Mouse (Mus musculus): ENCODE measurements around the gene Socs1. TPM values are rescaled to one million over a fixed set of nuclear protein-coding genes. Genes with fewer than 3 reads are reported as not detected.

Socs1 gene
- polyA plus RNA-seq, 1 experiment, result 0.13 TPM

- H3K4me3 ChIP-seq (replicated peaks), result no peak overlapping the region
- peaks cover 2% of the 10 kb centered on the region; the same call in 1 of the 2 replicates for H3K27me3 ChIP-seq (ENCODE audit: control insufficient read depth)
- TF ChIP-seq TAL1 (IDR thresholded peaks at IDR 0.05; ENCODE audit: low read length), result no peak
- TF ChIP-seq GATA1 (IDR thresholded peaks at IDR 0.05; ENCODE audit: low read length), result no peak
- H3K9me3 ChIP-seq (ENCODE audit: control insufficient read depth, low read length), result no peaks in the 10 kb centered on the region
- no peaks in the 10 kb centered on the region for H3K4me1 ChIP-seq (ENCODE audit: control insufficient read depth)
- H3K36me3 ChIP-seq (ENCODE audit: control insufficient read depth), result no peaks in the 10 kb centered on the region
Observed at GRCm38 (mm10) chr16:10761182-10761581, 24.2 kb downstream of the Socs1 start.

GRCm38 (mm10) chr16:10756168-10756567, 29.2 kb downstream of the Socs1 start:
- no peak for TF ChIP-seq GATA1 (IDR thresholded peaks at IDR 0.05; ENCODE audit: low read length)
- no peak for TF ChIP-seq TAL1 (IDR thresholded peaks at IDR 0.05; ENCODE audit: low read length)
- H3K4me3 ChIP-seq (replicated peaks), result no peak overlapping the region
- H3K27me3 ChIP-seq (ENCODE audit: control insufficient read depth), result no peaks in the 10 kb centered on the region
- H3K4me1 ChIP-seq (ENCODE audit: control insufficient read depth), result no peaks in the 10 kb centered on the region
- H3K9me3 ChIP-seq (ENCODE audit: control insufficient read depth, low read length), result no peaks in the 10 kb centered on the region
- H3K36me3 ChIP-seq (ENCODE audit: control insufficient read depth), result no peaks in the 10 kb centered on the region

- Histone ChIP-seq H3K4me1 (ENCODE audit: control insufficient read depth) (no peaks in the 10 kb centered on the region), H3K4me3 (replicated peaks) (no peak overlapping the region), H3K36me3 (ENCODE audit: control insufficient read depth) (no peaks in the 10 kb centered on the region), H3K27me3 (ENCODE audit: control insufficient read depth) (no peaks in the 10 kb centered on the region), H3K9me3 (ENCODE audit: control insufficient read depth, low read length) (no peaks in the 10 kb centered on the region)
- TF ChIP-seq GATA1 (IDR thresholded peaks at IDR 0.05; ENCODE audit: low read length), result no peak
- TF ChIP-seq TAL1 (IDR thresholded peaks at IDR 0.05; ENCODE audit: low read length), result no peak
Observed at GRCm38 (mm10) chr16:10754521-10755296, 30.6 kb downstream of the Socs1 start.

- Histone ChIP-seq H3K27me3 (ENCODE audit: control insufficient read depth) (no peaks in the 10 kb centered on the region), H3K9me3 (ENCODE audit: control insufficient read depth, low read length) (no peaks in the 10 kb centered on the region), H3K4me1 (ENCODE audit: control insufficient read depth) (no peaks in the 10 kb centered on the region), H3K36me3 (ENCODE audit: control insufficient read depth) (no peaks in the 10 kb centered on the region), H3K4me3 (replicated peaks) (no peak overlapping the region)
- TF ChIP-seq TAL1 (IDR thresholded peaks at IDR 0.05; ENCODE audit: low read length) (no peak), GATA1 (IDR thresholded peaks at IDR 0.05; ENCODE audit: low read length) (no peak)
Observed at GRCm38 (mm10) chr16:10749824-10750223, 35.5 kb downstream of the Socs1 start.

- no peaks in the 10 kb centered on the region for H3K4me1 ChIP-seq (ENCODE audit: control insufficient read depth)
- TF ChIP-seq GATA1 (IDR thresholded peaks at IDR 0.05; ENCODE audit: low read length) (no peak), TAL1 (IDR thresholded peaks at IDR 0.05; ENCODE audit: low read length) (no peak)
- no peaks in the 10 kb centered on the region for H3K27me3 ChIP-seq (ENCODE audit: control insufficient read depth)
Observed at GRCm38 (mm10) chr16:10749226-10749625, 36.1 kb downstream of the Socs1 start.

GRCm38 (mm10) chr16:10741082-10741481, 44.3 kb downstream of the Socs1 start:
- H3K36me3 ChIP-seq (ENCODE audit: control insufficient read depth), result peaks cover 5% of the 10 kb centered on the region; the same call in 1 of the 2 replicates
- no peaks in the 10 kb centered on the region for H3K9me3 ChIP-seq (ENCODE audit: control insufficient read depth, low read length)
- H3K4me3 ChIP-seq (replicated peaks), result no peak overlapping the region
- H3K27me3 ChIP-seq (ENCODE audit: control insufficient read depth), result no peaks in the 10 kb centered on the region
- TF ChIP-seq TAL1 (IDR thresholded peaks at IDR 0.05; ENCODE audit: low read length), result no peak
- TF ChIP-seq GATA1 (IDR thresholded peaks at IDR 0.05; ENCODE audit: low read length), result no peak
- peaks cover 2% of the 10 kb centered on the region; the same call in 1 of the 2 replicates for H3K4me1 ChIP-seq (ENCODE audit: control insufficient read depth)

More at GRCm38 (mm10) chr16:10749226-10749625, 36.1 kb downstream of the Socs1 start:
- Histone ChIP-seq H3K36me3 (ENCODE audit: control insufficient read depth) (no peaks in the 10 kb centered on the region), H3K4me3 (replicated peaks) (no peak overlapping the region), H3K9me3 (ENCODE audit: control insufficient read depth, low read length) (no peaks in the 10 kb centered on the region)

GRCm38 (mm10) chr16:10739854-10740398, 45.4 kb downstream of the Socs1 start:
- Histone ChIP-seq H3K27me3 (ENCODE audit: control insufficient read depth) (no peaks in the 10 kb centered on the region), H3K4me3 (replicated peaks) (no peak overlapping the region), H3K36me3 (ENCODE audit: control insufficient read depth) (peaks cover 10% of the 10 kb centered on the region), H3K4me1 (ENCODE audit: control insufficient read depth) (peaks cover 2% of the 10 kb centered on the region; the same call in 1 of the 2 replicates), H3K9me3 (ENCODE audit: control insufficient read depth, low read length) (no peaks in the 10 kb centered on the region)
- TF ChIP-seq GATA1 (IDR thresholded peaks at IDR 0.05; ENCODE audit: low read length) (no peak), TAL1 (IDR thresholded peaks at IDR 0.05; ENCODE audit: low read length) (no peak)

GRCm38 (mm10) chr16:10738866-10739265, 46.5 kb downstream of the Socs1 start:
- peaks cover 2% of the 10 kb centered on the region; the same call in 1 of the 2 replicates for H3K4me1 ChIP-seq (ENCODE audit: control insufficient read depth)
- peaks cover 12% of the 10 kb centered on the region for H3K36me3 ChIP-seq (ENCODE audit: control insufficient read depth)
- TF ChIP-seq TAL1 (IDR thresholded peaks at IDR 0.05; ENCODE audit: low read length) (no peak), GATA1 (IDR thresholded peaks at IDR 0.05; ENCODE audit: low read length) (no peak)
- H3K27me3 ChIP-seq (ENCODE audit: control insufficient read depth), result no peaks in the 10 kb centered on the region
- H3K4me3 ChIP-seq (replicated peaks), result no peak overlapping the region
- H3K9me3 ChIP-seq (ENCODE audit: control insufficient read depth, low read length), result no peaks in the 10 kb centered on the region

- peaks cover 15% of the 10 kb centered on the region for H3K4me1 ChIP-seq (ENCODE audit: control insufficient read depth)
- no peak for TF ChIP-seq GATA1 (IDR thresholded peaks at IDR 0.05; ENCODE audit: low read length)
- TF ChIP-seq TAL1 (IDR thresholded peaks at IDR 0.05; ENCODE audit: low read length), result no peak
- no peaks in the 10 kb centered on the region for H3K27me3 ChIP-seq (ENCODE audit: control insufficient read depth)
- H3K9me3 ChIP-seq (ENCODE audit: control insufficient read depth, low read length), result no peaks in the 10 kb centered on the region
- no peak overlapping the region for H3K4me3 ChIP-seq (replicated peaks)
- H3K36me3 ChIP-seq (ENCODE audit: control insufficient read depth), result peaks cover 19% of the 10 kb centered on the region
Observed at GRCm38 (mm10) chr16:10737571-10737970, 47.8 kb downstream of the Socs1 start.
